In the genomic region with DNA sequence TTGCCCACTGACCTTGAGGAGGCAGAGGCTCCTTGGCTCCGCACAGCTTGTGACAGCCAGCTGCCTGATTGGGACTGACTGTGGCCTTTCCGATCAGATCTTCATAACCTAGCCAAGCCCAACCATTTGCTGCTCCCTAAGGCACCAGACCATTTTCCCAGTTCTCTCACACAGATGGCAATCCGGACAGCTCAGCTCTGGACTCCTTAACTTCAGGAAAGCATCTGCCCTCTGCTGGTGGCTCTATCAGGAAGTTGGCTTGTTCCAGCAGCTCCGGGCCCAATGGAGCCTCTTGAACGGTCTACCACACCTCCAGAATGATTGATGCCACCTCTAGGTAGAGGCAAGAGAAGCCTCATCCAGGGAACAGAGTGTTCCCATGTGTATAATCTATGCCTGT, we compare ENCODE assay signal across 9 mouse cellular contexts. TPM values are rescaled to one million over a fixed set of nuclear protein-coding genes. Genes with fewer than 3 reads are reported as not detected.
DNase-seq lines count a peak whose midpoint lies in the region; ATAC-seq and TF ChIP-seq lines count a peak whose summit lies in the region.
"Had no signal": no experiment of that assay in that cellular context is flagged by ENCODE, and none has a peak within 500 bp of the region (broad histone marks: within the 10 kb centered on the region; RNA-seq: fewer than 3 reads in every experiment).

No protein-coding gene starts in this region.

- H3K9ac ChIP-seq in ES-Bruce4 (ENCODE audit: low read depth, poor library complexity, severe bottlenecking): no peak overlapping the region
- H3K9ac ChIP-seq in forebrain, postnatal 0 days: no peak overlapping the region
- no peak overlapping the region for H3K9ac ChIP-seq in hindbrain, embryonic 11.5 days (ENCODE audit: low read depth, low read length)

- 32% methylated on average over 5 of the region's 5 CpGs for WGBS in forebrain, postnatal 0 days
- 25% methylated on average over 5 of the region's 5 CpGs for WGBS in hindbrain, embryonic 11.5 days
- WGBS in small intestine, adult 2 months: 21% methylated on average over 5 of the region's 5 CpGs

- no peak overlapping the region for H3K27ac ChIP-seq in ES-Bruce4 (ENCODE audit: insufficient read depth, low read length)
- H3K27ac ChIP-seq in forebrain, postnatal 0 days (ENCODE audit: low read depth, low read length): no peak overlapping the region
- no peak overlapping the region for H3K27ac ChIP-seq in hindbrain, embryonic 11.5 days (ENCODE audit: low read depth, low read length)
- H3K27ac ChIP-seq in small intestine, adult 2 months (ENCODE audit: insufficient read depth, low read depth, low read length): no peak overlapping the region

- H3K36me3 ChIP-seq in ES-Bruce4 (ENCODE audit: control insufficient read depth, insufficient read depth, low read length, poor library complexity, severe bottlenecking): no peaks in the 10 kb centered on the region
- H3K36me3 ChIP-seq in forebrain, postnatal 0 days (ENCODE audit: insufficient read depth): no peaks in the 10 kb centered on the region
- H3K36me3 ChIP-seq in hindbrain, embryonic 11.5 days (ENCODE audit: control insufficient read depth, insufficient read depth, low read length): no peaks in the 10 kb centered on the region
- no peaks in the 10 kb centered on the region for H3K36me3 ChIP-seq in small intestine, adult 2 months (ENCODE audit: control insufficient read depth, insufficient read depth, low read length)

- TF ChIP-seq POLR2A in ES-Bruce4 (IDR thresholded peaks at IDR 0.05; ENCODE audit: insufficient read depth, low read length): no peak
- TF ChIP-seq POLR2A in small intestine, adult 2 months (IDR thresholded peaks at IDR 0.05; ENCODE audit: low read depth, low read length): no peak

- TF ChIP-seq EP300 in ES-Bruce4 (IDR thresholded peaks at IDR 0.05; ENCODE audit: insufficient read depth, low read depth, low read length): no peak

- H3K4me2 ChIP-seq in forebrain, postnatal 0 days (ENCODE audit: low read depth): no peak overlapping the region
- H3K4me2 ChIP-seq in hindbrain, embryonic 11.5 days (replicated peaks; ENCODE audit: low read depth, low read length): no peak overlapping the region

- no peaks in the 10 kb centered on the region for H3K27me3 ChIP-seq in ES-Bruce4 (ENCODE audit: control insufficient read depth, insufficient read depth, low read length, poor library complexity, severe bottlenecking)
- H3K27me3 ChIP-seq in forebrain, postnatal 0 days (ENCODE audit: insufficient read depth, low read length): no peaks in the 10 kb centered on the region
- no peaks in the 10 kb centered on the region for H3K27me3 ChIP-seq in hindbrain, embryonic 11.5 days (ENCODE audit: control insufficient read depth, insufficient read depth, low read length)
- H3K27me3 ChIP-seq in small intestine, adult 2 months (ENCODE audit: control insufficient read depth, insufficient read depth, low read length): no peaks in the 10 kb centered on the region

- DNase-seq in adrenal gland, postnatal 10 days: peak; percentile 75
- DNase-seq in forebrain, postnatal 0 days: peak; percentile 74
- DNase-seq in hindbrain, embryonic 11.5 days (ENCODE audit: low spot score): peak; percentile 72
- peak; percentile 69 to 72 for DNase-seq in layer of hippocampus, postnatal 10 days (ENCODE audit: low spot score in 2 of 2)
- DNase-seq in lung, postnatal 36 days: peak; percentile 84
- DNase-seq in thymus, postnatal 10 days (ENCODE audit: low spot score in 2 of 2): no peak

- H3K4me1 ChIP-seq in ES-Bruce4 (ENCODE audit: control insufficient read depth, insufficient read depth, low read length): peaks cover 2% of the 10 kb centered on the region
- no peaks in the 10 kb centered on the region for H3K4me1 ChIP-seq in forebrain, postnatal 0 days (ENCODE audit: insufficient read depth)
- H3K4me1 ChIP-seq in hindbrain, embryonic 11.5 days (replicated peaks; ENCODE audit: control insufficient read depth, insufficient read depth, low read length): 0 out of 2 replicates have a peak, but pooled peaks cover 2% of the 10 kb centered on the region
- H3K4me1 ChIP-seq in small intestine, adult 2 months (ENCODE audit: control insufficient read depth, insufficient read depth, insufficient read length, low read length): peaks cover 20% of the 10 kb centered on the region; the same call in 1 of the 2 replicates

- no peak overlapping the region for H3K4me3 ChIP-seq in ES-Bruce4 (ENCODE audit: low read depth, low read length)
- H3K4me3 ChIP-seq in forebrain, postnatal 0 days (ENCODE audit: low read depth, low read length): no peak overlapping the region
- H3K4me3 ChIP-seq in hindbrain, embryonic 11.5 days (ENCODE audit: low read depth, low read length): no peak overlapping the region
- no peak overlapping the region for H3K4me3 ChIP-seq in small intestine, adult 2 months (ENCODE audit: low read depth, low read length)
- H3K4me3 ChIP-seq: erythroblast, embryonic 14.5 days had no signal

- TF ChIP-seq CTCF in ES-Bruce4 (IDR thresholded peaks at IDR 0.05; ENCODE audit: low read depth, low read length): peak; percentile 50
- TF ChIP-seq CTCF in forebrain, postnatal 0 days (IDR thresholded peaks at IDR 0.05; ENCODE audit: low read depth): peak; percentile 74
- peak; percentile 71; the same call in 1 of the 2 replicates for TF ChIP-seq CTCF in small intestine, adult 2 months (IDR thresholded peaks at IDR 0.05; ENCODE audit: extremely low read depth, insufficient read length, insufficient replicate concordance, low read depth, low read length)

- H3K9me3 ChIP-seq in ES-Bruce4 (replicated peaks; ENCODE audit: control insufficient read depth, insufficient read depth, low read length, poor library complexity, severe bottlenecking): no peaks in the 10 kb centered on the region
- no peaks in the 10 kb centered on the region for H3K9me3 ChIP-seq in forebrain, postnatal 0 days (ENCODE audit: low read length)
- no peaks in the 10 kb centered on the region for H3K9me3 ChIP-seq in hindbrain, embryonic 11.5 days (ENCODE audit: control insufficient read depth, low read length)

- ATAC-seq in forebrain, postnatal 0 days: peak; percentile 51
- ATAC-seq in hindbrain, embryonic 11.5 days (ENCODE audit: low FRiP score): no peak

RNA-seq across cellular contexts. Expression of a gene that starts 21.6 kb away (rescaled TPM):
- polyA plus RNA-seq in ES-Bruce4 (2011; ENCODE audit: insufficient read depth, insufficient read length, low read depth, missing spikeins): 42.9 and 44.0 TPM in 2 replicates
- total RNA-seq in adrenal gland, postnatal 10 days (2021): 10 to 100 TPM; 23.4 to 25.9 TPM
- total RNA-seq in forebrain, postnatal 0 days (2014; rRNA removed): 20.4 and 26.8 TPM in 2 replicates
- polyA plus RNA-seq in forebrain, postnatal 0 days (2015; fragmentation: Nextera tagmentation; extraction: Ambion mirVana): 14.5 and 16.2 TPM in 2 replicates
- 40.9 and 44.0 TPM in 2 replicates for polyA plus RNA-seq in hindbrain, embryonic 11.5 days (2014; fragmentation: Nextera tagmentation; extraction: Ambion mirVana)
- total RNA-seq in layer of hippocampus, postnatal 10 days (2021): 10 to 100 TPM; 19.6 to 20.8 TPM
- 5.7 and 7.5 TPM in 2 replicates for polyA plus RNA-seq in small intestine, adult 2 months (2012; rRNA removed)

Comparison
In these comparisons a context has a peak if more than half of its experiments do, and no peak if none do; other contexts are left out.
1. DNase-seq: peak in adrenal gland, postnatal 10 days (single experiment), forebrain, postnatal 0 days (single experiment), hindbrain, embryonic 11.5 days (single experiment), layer of hippocampus, postnatal 10 days (2 of 2) and lung, postnatal 36 days (single experiment); none in thymus, postnatal 10 days (0 of 2).
2. Peak in every context shown above with its lines, with median percentiles within 50 percentile points of each other: CTCF ChIP-seq.